Mouse (Mus musculus) midbrain, embryonic 10.5 days (tissue): Measurements from ENCODE around the gene Itsn1. TPM values are rescaled to one million over a fixed set of nuclear protein-coding genes. Genes with fewer than 3 reads are reported as not detected.
A peak's percentile ranks its signal among the peaks of the same experiment; 100 is the strongest.

ENCODE experiments used
- DNase-seq: peaks from one replicate; pipeline ENCODE4 v3.0.0-alpha.2; 2017; ENCODE audit warnings: low spot score
- H3K27ac ChIP-seq: fragments of 300-500 bp; sonication (generic); replicated peaks from 2 replicates; pipeline ENCODE4 v1.5.1; 2016; ENCODE audit warnings: mild to moderate bottlenecking
- H3K27me3 ChIP-seq: fragments of 300-500 bp; sonication (generic); 2 replicates; pipeline ENCODE4 v1.6.1; 2016; ENCODE audit warnings: low read depth, mild to moderate bottlenecking; ENCODE audit not compliant: poor library complexity, severe bottlenecking
- H3K36me3 ChIP-seq: fragments of 300-500 bp; sonication (generic); 2 replicates; pipeline ENCODE4 v1.6.1; 2016; ENCODE audit warnings: mild to moderate bottlenecking, moderate library complexity
- H3K4me1 ChIP-seq: fragments of 300-500 bp; sonication (generic); 2 replicates; pipeline ENCODE4 v1.6.1; 2016
- H3K4me3 ChIP-seq: fragments of 300-500 bp; sonication (generic); 2 replicates; pipeline ENCODE4 v1.5.1; 2016; ENCODE audit warnings: mild to moderate bottlenecking, moderate library complexity
- H3K9me3 ChIP-seq: fragments of 300-500 bp; sonication (generic); replicated peaks from 2 replicates; pipeline ENCODE4 v1.6.1; 2016; ENCODE audit warnings: mild to moderate bottlenecking
- WGBS: fragments of 180-500 bp; shearing (Covaris S2); methylation state at CpG from one replicate; pipeline ENCODE4 v1.1.7; 2016; 5-methylcytosine and 5-hydroxymethylcytosine counted together
- polyA plus RNA-seq: library from polyadenylated mRNA; unstranded; fragments of >200 nt; fragmentation: Nextera tagmentation; extraction: Ambion mirVana; gene quantifications from 2 replicates; pipeline ENCODE4 v1.2.1, GENCODE M21; 2016

Gene Itsn1
- 49.5 and 53.0 TPM in 2 replicates for polyA plus RNA-seq

DNA sequence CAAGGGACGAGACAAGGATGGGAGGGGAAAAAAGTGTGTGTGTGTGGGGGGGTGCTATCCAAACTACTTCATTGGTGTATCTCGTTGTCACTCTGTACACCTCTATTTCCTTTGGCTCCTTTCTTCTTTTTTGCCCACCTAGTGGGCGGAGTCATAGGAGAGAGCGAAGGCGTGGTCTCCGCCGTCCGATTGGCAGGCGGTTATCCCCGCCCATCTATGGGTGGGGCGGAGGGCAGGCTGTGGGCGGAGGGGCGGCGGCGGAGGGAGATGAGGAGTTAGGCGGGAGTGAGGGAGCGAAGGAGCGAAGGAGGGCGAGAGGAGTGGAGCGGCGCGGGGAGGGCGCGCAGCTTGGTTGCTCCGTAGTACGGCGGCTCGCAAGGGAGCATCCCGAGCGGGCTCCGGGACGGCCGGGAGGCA is at the start of gene Itsn1:
TSS of gene Itsn1 (plus strand) at position 216 of the 417 bp plus-strand sequence.
- Histone ChIP-seq H3K27ac (peak within 1 kb of the TSS; percentile 97), H3K4me1 (peaks cover 38% of the 10 kb centered on the region), H3K27me3 (no peaks in the 10 kb centered on the region), H3K4me3 (peak within 1 kb of the TSS; percentile 92), H3K36me3 (0 out of 2 replicates have a peak, but pooled peaks cover 7% of the 10 kb centered on the region), H3K9me3 (no peaks in the 10 kb centered on the region)
- peak; percentile 99 for DNase-seq
- WGBS, result 0% methylated on average over 33 of the region's 33 CpGs

GRCm38 (mm10) chr16:91680656-91681055 is 48.4 kb upstream of the Itsn1 start:
- no peak for DNase-seq
- H3K4me3 ChIP-seq, result no peak overlapping the region
- no peaks in the 10 kb centered on the region for H3K9me3 ChIP-seq
- 87% methylated on average over 5 of the region's 5 CpGs for WGBS
- no peaks in the 10 kb centered on the region for H3K27me3 ChIP-seq
- H3K4me1 ChIP-seq, result no peaks in the 10 kb centered on the region
- no peak overlapping the region for H3K27ac ChIP-seq
- peaks cover 97% of the 10 kb centered on the region for H3K36me3 ChIP-seq

- DNase-seq, result no peak
- no peak overlapping the region for H3K4me3 ChIP-seq
- peaks cover 30% of the 10 kb centered on the region for H3K4me1 ChIP-seq
- no peak overlapping the region for H3K27ac ChIP-seq
- no peaks in the 10 kb centered on the region for H3K27me3 ChIP-seq
- no peaks in the 10 kb centered on the region for H3K9me3 ChIP-seq
- 87% methylated on average over 5 of the region's 5 CpGs for WGBS
- H3K36me3 ChIP-seq, result peaks cover 55% of the 10 kb centered on the region
Observed at GRCm38 (mm10) chr16:91685526-91685925, 43.6 kb upstream of the Itsn1 start.

DNA sequence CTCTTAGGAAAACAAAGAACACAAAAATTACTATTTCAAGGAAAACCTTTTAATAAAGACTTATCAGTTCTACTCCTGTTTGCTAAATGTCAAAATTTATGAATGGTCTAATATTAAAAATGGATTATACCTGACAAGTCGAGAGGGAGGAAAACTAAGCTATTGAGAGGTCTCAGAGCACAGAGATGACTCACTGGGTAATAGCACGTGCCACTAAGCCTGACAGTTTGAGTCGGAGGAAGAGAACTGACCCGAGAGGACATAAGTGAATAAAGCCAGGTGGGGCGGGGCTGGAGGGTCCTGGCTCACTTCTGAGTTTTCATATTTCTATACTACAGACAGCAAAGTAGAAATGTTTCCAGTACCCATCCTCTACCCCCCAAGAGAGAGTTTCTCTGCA is 42.7 kb upstream of the Itsn1 start:
- Histone ChIP-seq H3K36me3 (peaks cover 47% of the 10 kb centered on the region), H3K4me1 (peaks cover 30% of the 10 kb centered on the region), H3K9me3 (no peaks in the 10 kb centered on the region), H3K4me3 (no peak overlapping the region), H3K27me3 (no peaks in the 10 kb centered on the region), H3K27ac (no peak overlapping the region)
- WGBS, result 90% methylated on average over 5 of the region's 5 CpGs
- DNase-seq, result no peak

GRCm38 (mm10) chr16:91688023-91688618 is 41.0 kb upstream of the Itsn1 start:
- H3K4me1 ChIP-seq, result peaks cover 30% of the 10 kb centered on the region
- 1% methylated on average over 50 of the region's 51 CpGs for WGBS
- no peaks in the 10 kb centered on the region for H3K9me3 ChIP-seq
- peak overlapping the region; percentile 94 for H3K4me3 ChIP-seq
- no peak for DNase-seq
- H3K27me3 ChIP-seq, result no peaks in the 10 kb centered on the region
- H3K27ac ChIP-seq, result peak overlapping the region; percentile 94
- peaks cover 31% of the 10 kb centered on the region for H3K36me3 ChIP-seq

DNA sequence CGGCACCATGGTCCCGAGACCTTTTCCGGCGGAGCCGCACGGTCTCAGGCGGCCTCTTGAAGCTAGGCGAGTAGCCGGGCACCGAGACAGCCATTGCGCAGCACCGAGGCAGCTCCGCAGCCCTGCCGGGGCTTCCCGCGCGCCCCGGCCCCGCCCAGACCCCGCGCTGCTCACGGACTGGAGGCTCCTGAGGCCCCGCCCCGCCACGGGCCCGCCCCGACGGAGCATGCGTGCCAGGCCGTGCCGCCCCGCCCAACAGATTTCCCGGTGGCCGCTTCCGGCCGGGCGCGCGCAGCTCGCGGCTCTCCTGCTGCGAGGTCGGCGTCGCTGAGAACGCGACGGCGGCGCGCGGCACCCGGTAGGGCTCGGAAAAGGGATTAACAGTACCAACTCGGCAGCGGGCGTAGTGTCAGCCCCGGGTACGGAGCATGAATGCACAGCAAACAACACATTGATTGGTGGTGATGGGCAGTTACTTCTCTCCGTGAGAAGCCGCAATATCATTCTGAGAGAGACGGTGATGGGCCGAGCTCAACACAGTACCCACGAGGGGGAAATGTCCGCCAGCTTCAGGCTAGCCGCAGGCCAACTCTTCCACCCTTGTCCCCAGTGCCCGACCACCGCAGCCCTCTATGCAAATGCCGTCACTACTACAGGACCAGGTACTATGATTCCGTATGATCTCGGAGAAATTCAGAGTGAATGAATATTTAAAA is 40.3 kb upstream of the Itsn1 start, which contains the start of gene Donson:
TSS of gene Donson (minus strand) at position 152 of the 716 bp plus-strand sequence.
- H3K4me1 ChIP-seq, result peaks cover 30% of the 10 kb centered on the region
- DNase-seq, result peak; percentile 94
- WGBS, result under 1% methylated on average over 70 of the region's 71 CpGs

DNA sequence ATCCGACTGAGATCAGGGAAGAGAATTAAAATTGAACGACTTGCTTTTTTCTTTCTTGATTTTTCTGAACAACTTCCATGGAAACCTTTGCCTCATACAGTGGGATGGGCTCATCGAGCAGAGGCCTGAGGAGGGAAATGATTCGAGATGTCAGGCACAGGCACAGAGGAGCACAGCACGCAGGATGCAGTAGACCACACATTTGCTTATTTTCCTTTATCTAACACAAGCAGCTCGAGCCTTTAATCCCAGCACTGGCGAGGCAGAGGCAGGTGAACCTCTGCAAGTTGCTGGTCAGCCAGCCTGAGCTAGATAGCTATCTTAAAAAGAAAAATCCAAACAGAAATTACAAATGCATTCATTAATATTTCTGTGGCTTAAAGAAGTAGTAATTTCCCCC is 39.3 kb upstream of the Itsn1 start:
- H3K27me3 ChIP-seq, result no peaks in the 10 kb centered on the region
- peak overlapping the region; percentile 94 for H3K4me3 ChIP-seq
- no peaks in the 10 kb centered on the region for H3K9me3 ChIP-seq
- no peak for DNase-seq
- H3K36me3 ChIP-seq, result peaks cover 21% of the 10 kb centered on the region
- no peak overlapping the region for H3K27ac ChIP-seq
- WGBS, result 48% methylated on average over 7 of the region's 7 CpGs
- H3K4me1 ChIP-seq, result peaks cover 30% of the 10 kb centered on the region

More for the DNA sequence above, 40.3 kb upstream of the Itsn1 start, which contains the start of gene Donson:
- no peaks in the 10 kb centered on the region for H3K9me3 ChIP-seq
- peaks cover 30% of the 10 kb centered on the region for H3K36me3 ChIP-seq
- H3K27ac ChIP-seq, result peak within 1 kb of the TSS; percentile 94
- H3K4me3 ChIP-seq, result peak within 1 kb of the TSS; percentile 94
- H3K27me3 ChIP-seq, result no peaks in the 10 kb centered on the region

DNA sequence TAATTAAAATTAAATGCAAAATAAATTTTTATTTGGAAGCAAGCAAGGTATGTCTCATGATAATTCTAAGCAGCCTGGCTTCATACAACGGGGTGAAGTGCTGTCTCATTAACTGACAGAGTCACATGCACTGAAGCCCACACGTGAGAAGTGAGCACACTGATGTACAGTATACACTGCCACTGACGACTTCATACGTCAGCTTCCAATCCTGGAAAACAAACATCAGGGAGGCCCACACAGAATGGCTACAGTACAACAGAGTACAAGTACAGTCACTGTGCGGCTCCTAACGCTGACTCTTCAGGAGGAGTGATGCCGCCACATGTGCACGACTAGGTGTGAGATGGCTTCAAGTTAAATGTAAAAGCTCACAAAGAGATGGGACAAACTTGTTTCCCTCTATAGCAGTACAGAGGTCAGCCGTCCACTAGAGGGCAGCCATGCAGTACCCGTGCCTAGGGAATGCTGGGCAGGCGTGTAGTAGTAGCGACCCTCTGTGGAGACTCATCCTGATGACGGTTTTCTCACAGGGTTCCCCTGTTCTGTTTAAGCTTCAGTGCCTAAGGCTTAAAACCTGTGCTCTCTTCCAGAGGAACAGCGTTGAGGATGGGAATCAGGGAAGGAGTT is 34.5 kb upstream of the Itsn1 start:
- Histone ChIP-seq H3K27ac (no peak overlapping the region), H3K4me3 (no peak overlapping the region), H3K9me3 (no peaks in the 10 kb centered on the region), H3K4me1 (peaks cover 6% of the 10 kb centered on the region), H3K27me3 (no peaks in the 10 kb centered on the region), H3K36me3 (peaks cover 42% of the 10 kb centered on the region)
- 35% methylated on average over 14 of the region's 14 CpGs for WGBS
- peak; percentile 79 for DNase-seq

- WGBS, result 83% methylated on average over 8 of the region's 8 CpGs
Observed at GRCm38 (mm10) chr16:91695108-91695755, 33.8 kb upstream of the Itsn1 start.

GRCm38 (mm10) chr16:91698995-91699394 is 30.1 kb upstream of the Itsn1 start:
- Histone ChIP-seq H3K27ac (no peak overlapping the region), H3K27me3 (no peaks in the 10 kb centered on the region), H3K9me3 (no peaks in the 10 kb centered on the region), H3K4me3 (no peak overlapping the region), H3K4me1 (peaks cover 5% of the 10 kb centered on the region; the same call in 1 of the 2 replicates), H3K36me3 (peaks cover 72% of the 10 kb centered on the region)
- no peak for DNase-seq
- WGBS, result 85% methylated on average over 1 of the region's 1 CpGs

More at GRCm38 (mm10) chr16:91695108-91695755, 33.8 kb upstream of the Itsn1 start:
- DNase-seq, result no peak
- Histone ChIP-seq H3K4me1 (no peaks in the 10 kb centered on the region; the same call in 1 of the 2 replicates), H3K4me3 (no peak overlapping the region), H3K27me3 (no peaks in the 10 kb centered on the region), H3K36me3 (peaks cover 45% of the 10 kb centered on the region), H3K9me3 (no peaks in the 10 kb centered on the region), H3K27ac (no peak overlapping the region)

DNA sequence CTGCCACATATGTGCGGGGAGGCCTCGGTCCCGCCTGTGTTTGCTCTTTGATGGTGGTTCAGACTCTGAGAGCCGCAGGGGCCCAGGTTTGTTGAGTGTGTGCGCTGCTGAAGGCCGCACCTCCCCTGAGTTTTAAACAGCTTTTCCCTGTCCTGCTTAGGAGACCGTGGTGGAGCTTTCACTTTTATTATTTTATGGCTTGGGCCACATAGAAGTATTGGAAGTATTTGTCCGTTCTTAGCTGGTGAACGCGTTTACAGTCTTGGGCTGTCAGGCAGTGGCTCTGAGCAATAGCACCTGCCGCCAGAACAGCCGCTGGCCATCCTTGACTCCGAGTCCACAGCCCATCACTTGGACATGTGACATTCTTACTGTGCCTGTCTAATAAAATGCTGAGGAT is 27.2 kb upstream of the Itsn1 start:
- H3K27me3 ChIP-seq, result no peaks in the 10 kb centered on the region
- H3K27ac ChIP-seq, result no peak overlapping the region
- H3K4me3 ChIP-seq, result no peak overlapping the region
- peaks cover 5% of the 10 kb centered on the region; the same call in 1 of the 2 replicates for H3K4me1 ChIP-seq
- no peaks in the 10 kb centered on the region for H3K9me3 ChIP-seq
- DNase-seq, result no peak
- H3K36me3 ChIP-seq, result peaks cover 83% of the 10 kb centered on the region
- 93% methylated on average over 13 of the region's 13 CpGs for WGBS

DNA sequence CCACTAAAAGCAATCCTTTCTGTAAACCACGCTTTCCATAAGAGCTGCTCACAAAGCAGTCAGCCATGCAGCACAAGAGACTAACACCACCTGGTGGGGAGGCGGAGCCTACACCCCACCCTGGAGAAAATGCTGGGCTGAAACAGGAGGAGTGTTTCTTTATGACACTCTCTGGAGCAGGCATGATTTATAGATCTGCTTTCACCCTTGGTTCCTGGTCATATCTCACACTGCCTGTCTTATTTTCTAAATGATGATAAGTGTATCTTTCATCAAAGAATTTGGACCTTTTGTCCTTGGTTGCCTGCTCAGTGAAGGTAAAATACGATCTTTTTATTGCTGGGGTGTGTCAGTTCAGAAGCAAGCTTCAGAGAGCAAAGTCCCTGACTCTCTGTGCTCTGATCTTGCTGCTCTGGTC is 26.3 kb upstream of the Itsn1 start:
- H3K36me3 ChIP-seq, result peaks cover 83% of the 10 kb centered on the region
- no peak for DNase-seq
- H3K27ac ChIP-seq, result no peak overlapping the region
- no peaks in the 10 kb centered on the region for H3K9me3 ChIP-seq
- peaks cover 5% of the 10 kb centered on the region; the same call in 1 of the 2 replicates for H3K4me1 ChIP-seq
- H3K4me3 ChIP-seq, result no peak overlapping the region
- H3K27me3 ChIP-seq, result no peaks in the 10 kb centered on the region
- 58% methylated on average over 3 of the region's 3 CpGs for WGBS
